Mouse (Mus musculus): ENCODE measurements around the gene Tpst1. TPM values are rescaled to one million over a fixed set of nuclear protein-coding genes. Genes with fewer than 3 reads are reported as not detected.

Tpst1 gene
- polyA plus RNA-seq, 1 experiment from 2014 or later: 70.1 TPM

DNA sequence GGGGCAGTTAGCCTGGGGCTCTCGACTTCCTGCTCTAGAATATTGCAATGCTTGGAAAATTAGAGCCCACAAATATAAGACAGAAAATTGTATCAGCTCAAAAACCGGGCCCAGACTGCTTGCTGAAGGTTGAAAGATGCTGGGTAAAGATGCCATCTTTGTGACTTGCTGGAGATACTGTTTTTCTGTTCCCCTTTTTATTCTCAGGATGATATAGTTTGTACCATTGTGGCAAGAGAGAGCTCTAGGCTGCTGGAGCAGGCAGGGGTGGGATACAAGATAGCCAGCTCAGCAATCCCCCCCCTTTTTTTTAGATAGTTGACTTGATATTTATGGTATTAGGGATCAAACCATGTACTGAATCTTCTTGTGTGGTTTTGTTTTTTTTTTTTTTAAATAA is 81.2 kb downstream of the Tpst1 start:
- WGBS: 87% methylated on average over 2 of the region's 2 CpGs
- Histone ChIP-seq H3K4me2 (no peak overlapping the region), H3K4me1 (no peaks in the 10 kb centered on the region), H3K27ac (no peak overlapping the region), H3K4me3 (replicated peaks) (no peak overlapping the region), H3K9me3 (no peaks in the 10 kb centered on the region), H3K27me3 (replicated peaks) (no peaks in the 10 kb centered on the region), H3K36me3 (0 out of 2 replicates have a peak, but pooled peaks cover 8% of the 10 kb centered on the region), H3K9ac (no peak overlapping the region)
- no peak for ATAC-seq (ENCODE audit: insufficient read depth, low FRiP score, low read depth)

DNA sequence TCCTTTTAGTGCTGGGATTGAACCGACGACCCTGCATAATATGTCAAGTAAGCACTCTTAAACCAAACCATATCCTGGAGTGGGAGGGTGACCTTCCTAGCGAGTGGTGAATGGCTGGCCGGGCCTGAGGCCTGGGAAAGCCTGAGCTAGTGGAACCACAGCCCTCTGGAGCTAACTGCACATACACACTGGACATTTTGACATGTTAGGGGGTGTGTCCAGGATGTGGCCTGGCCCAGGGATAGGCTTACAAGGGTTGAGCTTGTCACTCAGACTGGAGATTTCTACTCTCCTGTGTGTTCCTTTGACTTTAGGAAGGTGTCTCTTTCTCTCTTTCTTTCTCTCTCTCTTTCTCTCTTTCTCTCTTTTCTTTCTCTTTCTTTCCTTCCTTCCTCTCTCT is 85.4 kb downstream of the Tpst1 start:
- no peak for ATAC-seq (ENCODE audit: insufficient read depth, low FRiP score, low read depth)
- H3K36me3 ChIP-seq: no peaks in the 10 kb centered on the region
- no peak overlapping the region for H3K4me2 ChIP-seq
- no peaks in the 10 kb centered on the region for H3K4me1 ChIP-seq
- H3K27me3 ChIP-seq (replicated peaks): no peaks in the 10 kb centered on the region
- H3K27ac ChIP-seq: no peak overlapping the region
- WGBS: 75% methylated on average over 4 of the region's 4 CpGs
- H3K4me3 ChIP-seq (replicated peaks): no peak overlapping the region
- H3K9me3 ChIP-seq: no peaks in the 10 kb centered on the region
- H3K9ac ChIP-seq: no peak overlapping the region

DNA sequence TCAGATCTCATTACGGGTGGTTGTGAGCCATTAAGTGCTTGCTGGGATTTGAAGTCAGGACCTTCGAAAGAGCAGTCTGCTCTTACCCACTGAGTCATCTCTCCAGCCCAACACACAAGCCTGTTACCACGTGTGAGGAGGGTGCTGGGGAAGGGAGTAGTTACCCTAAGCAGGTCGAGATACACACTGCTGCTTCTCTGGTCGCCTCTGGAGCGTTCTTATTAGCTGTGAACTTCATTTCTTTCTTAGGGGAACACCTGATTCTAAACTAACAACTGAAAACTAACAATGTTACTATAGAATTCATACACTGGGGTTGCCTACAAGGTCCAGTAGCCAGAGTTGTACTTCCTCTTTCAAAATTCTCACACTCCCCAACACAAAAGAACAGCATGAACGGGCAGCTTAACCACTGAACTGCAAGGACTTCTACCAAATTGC is 86.7 kb downstream of the Tpst1 start:
- no peak overlapping the region for H3K4me3 ChIP-seq (replicated peaks)
- 61% methylated on average over 7 of the region's 7 CpGs for WGBS
- H3K9ac ChIP-seq: no peak overlapping the region
- no peaks in the 10 kb centered on the region for H3K4me1 ChIP-seq
- H3K36me3 ChIP-seq: no peaks in the 10 kb centered on the region
- ATAC-seq (ENCODE audit: insufficient read depth, low FRiP score, low read depth): no peak
- H3K4me2 ChIP-seq: no peak overlapping the region
- H3K27ac ChIP-seq: no peak overlapping the region
- H3K9me3 ChIP-seq: no peaks in the 10 kb centered on the region
- no peaks in the 10 kb centered on the region for H3K27me3 ChIP-seq (replicated peaks)

DNA sequence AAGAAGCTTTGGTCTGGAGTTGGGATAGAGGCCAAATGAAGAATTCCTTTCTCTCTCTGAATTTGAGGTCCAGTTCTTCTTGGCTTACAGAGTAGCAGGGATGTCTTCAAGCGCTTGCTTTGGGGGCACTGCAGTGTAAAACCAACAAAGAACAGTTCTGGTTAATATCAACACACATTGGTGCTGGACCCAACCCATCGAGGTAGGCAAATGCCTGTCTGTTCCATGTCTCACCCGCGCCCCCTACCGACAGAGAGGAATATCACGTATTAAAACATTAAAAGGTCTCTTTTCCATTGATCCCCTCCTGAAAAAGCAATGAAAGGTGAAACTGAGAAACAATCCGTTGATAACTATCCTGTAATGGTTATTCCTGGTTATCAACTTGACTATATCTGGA is 90.5 kb downstream of the Tpst1 start:
- Histone ChIP-seq H3K9ac (no peak overlapping the region), H3K4me1 (no peaks in the 10 kb centered on the region), H3K36me3 (no peaks in the 10 kb centered on the region), H3K4me3 (replicated peaks) (no peak overlapping the region), H3K27me3 (replicated peaks) (no peaks in the 10 kb centered on the region), H3K27ac (no peak overlapping the region), H3K9me3 (no peaks in the 10 kb centered on the region), H3K4me2 (no peak overlapping the region)
- WGBS: 3% methylated on average over 7 of the region's 7 CpGs
- peak; percentile 50; the same call in 1 of the 2 replicates for ATAC-seq (ENCODE audit: insufficient read depth, low FRiP score, low read depth)

DNA sequence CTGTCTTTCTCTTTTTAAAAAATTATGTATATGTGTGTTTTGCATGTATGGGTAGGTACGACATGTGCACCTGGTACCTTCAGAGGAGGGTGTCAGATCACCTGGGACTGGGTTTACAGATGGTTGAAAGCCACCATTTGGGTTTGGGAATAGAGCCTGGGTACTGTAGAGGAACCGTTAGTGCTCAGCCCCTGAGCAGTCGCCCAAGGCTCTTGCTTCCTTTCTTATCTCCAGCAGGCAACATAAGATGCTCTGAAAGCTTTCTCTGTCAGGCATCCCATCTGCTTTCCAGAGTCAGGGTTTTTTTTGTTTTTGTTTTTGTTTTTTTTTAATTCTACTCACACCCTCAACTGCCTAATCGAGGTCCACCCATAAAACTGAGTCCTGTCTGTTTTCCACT is 92.1 kb downstream of the Tpst1 start:
- Histone ChIP-seq H3K9me3 (no peaks in the 10 kb centered on the region), H3K36me3 (no peaks in the 10 kb centered on the region), H3K27ac (no peak overlapping the region), H3K9ac (no peak overlapping the region), H3K27me3 (replicated peaks) (no peaks in the 10 kb centered on the region), H3K4me3 (replicated peaks) (no peak overlapping the region), H3K4me1 (no peaks in the 10 kb centered on the region), H3K4me2 (no peak overlapping the region)
- 70% methylated on average over 4 of the region's 4 CpGs for WGBS
- ATAC-seq (ENCODE audit: insufficient read depth, low FRiP score, low read depth): no peak

DNA sequence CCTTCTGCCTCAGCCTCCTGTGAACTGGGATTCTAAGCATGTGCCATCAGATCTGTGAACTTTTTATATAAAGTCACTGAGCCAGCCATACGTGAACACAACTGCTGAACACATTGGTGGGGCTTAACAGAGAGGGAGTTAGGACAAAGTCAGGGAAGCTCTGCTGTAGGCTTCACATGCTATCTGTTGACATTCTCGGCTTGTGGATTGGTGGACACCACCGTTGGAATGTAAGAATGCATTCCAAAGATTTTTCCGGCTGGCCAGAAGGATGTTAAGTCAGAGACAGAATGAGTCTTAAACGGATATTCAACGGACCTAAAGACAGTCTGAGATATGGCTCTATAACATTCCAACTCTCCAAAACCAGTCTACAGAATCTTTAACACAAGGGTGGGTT is 96.0 kb downstream of the Tpst1 start:
- 40% methylated on average over 6 of the region's 6 CpGs for WGBS
- H3K4me3 ChIP-seq (replicated peaks): no peak overlapping the region
- H3K27ac ChIP-seq: no peak overlapping the region
- H3K4me2 ChIP-seq: no peak overlapping the region
- peaks cover 12% of the 10 kb centered on the region for H3K4me1 ChIP-seq
- ATAC-seq (ENCODE audit: insufficient read depth, low FRiP score, low read depth): no peak
- no peaks in the 10 kb centered on the region for H3K27me3 ChIP-seq (replicated peaks)
- no peaks in the 10 kb centered on the region for H3K36me3 ChIP-seq
- H3K9ac ChIP-seq: no peak overlapping the region
- no peaks in the 10 kb centered on the region for H3K9me3 ChIP-seq

DNA sequence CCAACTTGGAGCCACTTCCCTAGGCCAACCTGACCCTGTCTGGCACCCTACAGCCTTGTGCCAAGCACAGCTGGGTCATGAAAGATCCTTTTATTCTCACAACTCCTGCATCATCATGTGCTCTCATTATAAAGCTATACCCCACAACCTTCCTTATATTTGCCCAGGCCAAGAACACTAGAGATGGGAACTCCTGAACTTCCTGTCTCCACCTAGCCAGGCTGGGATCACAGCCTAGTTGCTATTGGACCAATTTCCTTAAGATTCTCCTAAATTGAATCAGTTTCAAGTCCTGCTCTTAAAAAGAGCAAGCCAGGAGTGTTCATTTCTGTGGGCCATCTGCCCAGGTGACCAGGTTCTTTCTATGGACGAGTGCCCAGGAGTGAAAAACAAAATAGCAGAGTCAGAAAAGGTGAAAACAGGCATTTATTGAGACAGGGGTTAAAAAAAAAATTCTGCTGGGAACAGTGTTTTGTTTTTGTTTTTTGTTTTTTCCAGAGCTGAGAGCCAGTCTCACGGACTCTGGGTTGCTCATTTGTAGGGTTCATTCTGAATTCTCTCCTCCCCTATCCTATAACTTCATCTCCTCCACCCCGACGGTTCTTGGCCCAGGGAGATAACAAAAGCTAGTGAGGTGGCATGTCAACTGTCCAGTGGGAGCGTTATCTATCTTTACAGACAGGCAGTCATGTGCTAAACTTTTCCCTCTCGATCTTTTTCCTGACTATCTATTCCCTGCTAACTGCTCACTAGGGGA is 97.7 kb downstream of the Tpst1 start:
- peak; percentile 69 for ATAC-seq (ENCODE audit: insufficient read depth, low FRiP score, low read depth)
- 10% methylated on average over 6 of the region's 6 CpGs for WGBS

DNA sequence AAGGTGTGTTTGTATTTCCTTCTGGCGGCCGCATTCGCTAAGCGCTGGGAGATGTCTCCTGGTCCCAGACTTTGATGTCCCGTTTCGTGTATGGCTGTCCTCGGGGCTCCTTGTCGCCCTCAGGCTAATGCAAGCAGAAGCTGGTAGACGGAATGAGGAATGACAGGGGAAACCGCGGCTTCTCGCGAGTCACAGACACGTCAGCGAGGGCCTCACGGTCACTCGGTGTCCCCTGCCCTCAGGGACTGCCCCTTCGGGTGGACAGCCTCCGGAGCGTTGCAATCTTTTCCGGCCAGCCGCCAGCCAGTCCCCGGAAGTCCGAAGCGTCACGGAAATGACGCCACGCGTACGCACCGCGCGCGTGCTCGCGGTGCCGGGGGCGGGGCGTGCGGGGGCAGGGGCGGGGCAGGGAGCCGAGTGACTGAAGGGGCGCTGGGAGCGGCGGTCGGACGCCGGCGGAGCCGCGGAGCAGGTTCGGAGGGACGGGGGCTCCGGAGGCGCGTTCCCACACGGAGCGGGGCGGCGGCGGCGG is 98.4 kb downstream of the Tpst1 start, which contains the start of gene Rabgef1:
Gene Rabgef1, plus strand, starts transcription at position 376 of the 532 bp plus-strand sequence.
- H3K27ac ChIP-seq: peak within 1 kb of the TSS; percentile 88
- H3K4me1 ChIP-seq: peaks cover 12% of the 10 kb centered on the region
- H3K4me2 ChIP-seq: peak within 1 kb of the TSS; percentile 58
- no peaks in the 10 kb centered on the region for H3K36me3 ChIP-seq
- WGBS: under 1% methylated on average over 52 of the region's 62 CpGs
- H3K27me3 ChIP-seq (replicated peaks): no peaks in the 10 kb centered on the region
- peak within 1 kb of the TSS; percentile 72 for H3K9ac ChIP-seq
- peak; percentile 95 for ATAC-seq (ENCODE audit: insufficient read depth, low FRiP score, low read depth)
- H3K4me3 ChIP-seq (replicated peaks): peak within 1 kb of the TSS; percentile 92
- no peaks in the 10 kb centered on the region for H3K9me3 ChIP-seq

More for the DNA sequence above, 97.7 kb downstream of the Tpst1 start:
- Histone ChIP-seq H3K9ac (peak overlapping the region; percentile 59; the same call in 1 of the 2 replicates), H3K4me1 (peaks cover 12% of the 10 kb centered on the region), H3K4me2 (peak overlapping the region; percentile 57), H3K27ac (peak overlapping the region; percentile 88), H3K9me3 (no peaks in the 10 kb centered on the region), H3K36me3 (no peaks in the 10 kb centered on the region), H3K27me3 (replicated peaks) (no peaks in the 10 kb centered on the region), H3K4me3 (replicated peaks) (peak overlapping the region; percentile 92)

DNA sequence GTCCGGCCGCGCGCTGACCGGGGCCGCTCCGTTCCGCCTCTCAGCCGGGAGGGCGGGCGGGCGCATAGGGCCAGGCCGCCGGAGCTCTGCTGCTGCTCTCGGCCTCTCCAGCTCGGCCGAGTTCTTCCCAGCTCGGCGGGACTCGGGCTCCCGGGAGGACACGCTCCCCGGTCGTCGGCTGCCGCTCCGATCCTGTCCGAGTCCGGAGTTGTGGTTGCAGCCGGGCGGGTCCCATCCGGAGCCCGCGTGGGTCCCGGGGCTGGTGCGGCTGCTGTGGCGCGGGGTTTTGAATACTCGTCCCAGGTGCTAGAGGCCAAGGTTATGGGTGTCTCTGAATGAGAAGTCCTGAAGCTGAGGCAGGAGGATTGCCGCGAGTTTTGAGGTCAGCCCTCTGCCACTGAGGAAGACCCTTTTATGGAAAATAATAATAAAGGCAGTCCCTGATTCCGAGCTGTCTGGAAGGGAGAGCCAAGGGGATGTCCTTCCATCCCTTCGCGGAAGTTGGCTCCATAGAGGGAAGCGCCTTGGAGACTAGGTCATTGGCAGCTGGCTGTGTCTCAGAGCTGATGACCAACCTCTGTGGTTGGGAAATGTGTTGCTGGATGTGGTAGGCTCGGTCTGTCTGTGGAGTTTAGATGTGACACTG is 99.0 kb downstream of the Tpst1 start:
- H3K4me1 ChIP-seq: peaks cover 12% of the 10 kb centered on the region
- peak; percentile 3 for ATAC-seq (ENCODE audit: insufficient read depth, low FRiP score, low read depth)
- H3K9ac ChIP-seq: peak overlapping the region; percentile 72
- under 1% methylated on average over 37 of the region's 46 CpGs for WGBS
- peak overlapping the region; percentile 92 for H3K4me3 ChIP-seq (replicated peaks)
- no peaks in the 10 kb centered on the region for H3K36me3 ChIP-seq
- no peaks in the 10 kb centered on the region for H3K9me3 ChIP-seq
- peak overlapping the region; percentile 86 for H3K27ac ChIP-seq
- H3K27me3 ChIP-seq (replicated peaks): no peaks in the 10 kb centered on the region
- H3K4me2 ChIP-seq: peak overlapping the region; percentile 58

DNA sequence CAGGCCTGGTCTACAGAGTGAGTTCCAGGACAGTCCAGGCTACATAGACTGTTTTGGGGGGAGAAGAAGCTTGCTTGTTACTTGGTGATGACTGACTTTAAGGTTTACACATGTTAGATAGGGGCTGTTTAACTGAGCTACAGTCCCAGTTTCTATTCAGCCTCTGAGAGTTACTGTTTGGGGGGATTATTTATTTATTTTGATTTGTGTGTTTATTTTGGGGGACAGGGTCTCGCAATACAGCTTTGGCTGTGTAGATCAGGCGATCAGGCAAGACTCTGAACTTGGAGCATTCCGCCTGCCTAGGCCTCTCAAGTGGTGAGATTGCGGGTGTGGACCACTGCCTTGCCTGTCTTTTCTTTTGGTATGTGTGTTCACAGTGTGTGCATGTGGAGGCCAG is 99.9 kb downstream of the Tpst1 start:
- Histone ChIP-seq H3K27ac (no peak overlapping the region), H3K4me3 (replicated peaks) (peak overlapping the region; percentile 92), H3K9me3 (no peaks in the 10 kb centered on the region), H3K4me1 (peaks cover 16% of the 10 kb centered on the region), H3K36me3 (no peaks in the 10 kb centered on the region), H3K4me2 (peak overlapping the region; percentile 58), H3K27me3 (replicated peaks) (no peaks in the 10 kb centered on the region), H3K9ac (no peak overlapping the region)
- WGBS: 82% methylated on average over 4 of the region's 4 CpGs
- no peak for ATAC-seq (ENCODE audit: insufficient read depth, low FRiP score, low read depth)

DNA sequence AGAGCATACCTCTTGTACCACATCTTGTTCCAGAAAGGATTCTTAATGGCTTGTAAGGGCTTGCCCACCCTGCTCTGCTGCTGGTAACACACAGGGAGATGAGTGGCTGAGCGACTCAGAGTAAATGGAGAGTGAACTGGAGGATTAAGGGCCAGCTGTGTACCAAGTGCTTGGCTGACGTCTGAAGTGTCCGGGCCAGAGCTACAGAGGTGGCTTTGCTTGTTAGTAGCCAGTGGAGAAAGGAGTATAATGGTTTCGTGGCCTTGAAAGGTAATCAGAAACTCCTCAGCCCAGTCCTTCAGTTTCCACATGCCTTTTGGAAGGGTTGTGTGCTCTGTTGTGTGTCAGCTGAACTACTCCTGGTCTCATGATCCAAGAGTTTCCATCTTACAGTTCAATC is 104.7 kb downstream of the Tpst1 start:
- Histone ChIP-seq H3K27ac (0 out of 2 replicates have a peak overlapping the region, but pooled peaks have one; percentile 18), H3K4me3 (replicated peaks) (no peak overlapping the region), H3K27me3 (replicated peaks) (no peaks in the 10 kb centered on the region), H3K4me2 (no peak overlapping the region), H3K4me1 (peaks cover 17% of the 10 kb centered on the region; the same call in 1 of the 2 replicates), H3K36me3 (no peaks in the 10 kb centered on the region), H3K9ac (no peak overlapping the region), H3K9me3 (no peaks in the 10 kb centered on the region)
- ATAC-seq (ENCODE audit: insufficient read depth, low FRiP score, low read depth): no peak
- WGBS: 40% methylated on average over 4 of the region's 4 CpGs

DNA sequence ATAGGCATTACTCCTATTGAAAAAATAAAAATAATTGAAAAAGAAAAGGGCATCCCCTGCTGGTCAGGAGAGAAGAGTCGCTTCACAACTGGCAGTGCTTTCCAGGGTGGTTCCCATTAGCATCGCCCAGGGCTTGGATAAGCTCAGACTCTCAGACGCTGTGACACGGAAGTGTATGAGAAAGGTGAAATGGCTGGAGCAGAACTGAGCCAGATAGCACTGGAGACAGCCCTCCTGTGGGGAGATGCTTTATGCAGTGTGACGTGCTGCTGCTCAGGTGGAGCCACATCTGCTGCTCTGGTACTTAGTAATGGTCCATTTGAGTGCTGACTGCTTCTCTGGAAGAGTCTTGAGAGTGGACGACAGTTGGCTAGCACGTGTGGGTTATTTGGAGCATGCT is 107.2 kb downstream of the Tpst1 start:
- Histone ChIP-seq H3K4me2 (no peak overlapping the region), H3K36me3 (no peaks in the 10 kb centered on the region), H3K9me3 (no peaks in the 10 kb centered on the region), H3K4me1 (0 out of 2 replicates have a peak, but pooled peaks cover 23% of the 10 kb centered on the region), H3K27me3 (replicated peaks) (no peaks in the 10 kb centered on the region), H3K27ac (no peak overlapping the region), H3K9ac (no peak overlapping the region), H3K4me3 (replicated peaks) (no peak overlapping the region)
- ATAC-seq (ENCODE audit: insufficient read depth, low FRiP score, low read depth): no peak
- 75% methylated on average over 7 of the region's 7 CpGs for WGBS

Measured in stomach, embryonic 15.5 days (tissue).